Mouse (Mus musculus) neural tube, embryonic 15.5 days (tissue): Measurements from ENCODE around the gene Olfr1434. TPM values are rescaled to one million over a fixed set of nuclear protein-coding genes. Genes with fewer than 3 reads are reported as not detected.
"Not testable (repeated sequence)": the region's sequence is repeated elsewhere in the genome, so short reads cannot be mapped to it uniquely, and the experiment has no call there.

ENCODE experiments used
- ATAC-seq: fragments of 200-750 bp; cut with Nextera tagmentation; 2 replicates; pipeline ENCODE4 v1.8.0; 2017; ENCODE audit warnings: mild to moderate bottlenecking, moderate TSS enrichment, moderate library complexity; ENCODE audit not compliant: low FRiP score
- H3K27ac ChIP-seq: fragments of 300-500 bp; sonication (generic); replicated peaks from 2 replicates; pipeline ENCODE4 v1.5.1; 2015; ENCODE audit warnings: mild to moderate bottlenecking, inconsistent platforms
- H3K27me3 ChIP-seq: fragments of 300-500 bp; sonication (generic); replicated peaks from 2 replicates; pipeline ENCODE4 v1.6.1; 2015; ENCODE audit warnings: inconsistent platforms
- H3K36me3 ChIP-seq: fragments of 300-500 bp; sonication (generic); 2 replicates; pipeline ENCODE4 v1.6.1; 2015; ENCODE audit warnings: inconsistent platforms
- H3K4me1 ChIP-seq: fragments of 300-500 bp; sonication (generic); 2 replicates; pipeline ENCODE4 v1.6.1; 2015; ENCODE audit warnings: inconsistent platforms
- H3K4me2 ChIP-seq: fragments of 300-500 bp; sonication (generic); 2 replicates; pipeline ENCODE4 v1.6.1; 2015; ENCODE audit warnings: inconsistent platforms, mild to moderate bottlenecking, moderate library complexity
- H3K4me3 ChIP-seq: fragments of 300-500 bp; sonication (generic); replicated peaks from 2 replicates; pipeline ENCODE4 v1.5.1; 2015; ENCODE audit warnings: mild to moderate bottlenecking, inconsistent platforms
- H3K9ac ChIP-seq: fragments of 300-500 bp; sonication (generic); replicated peaks from 2 replicates; pipeline ENCODE4 v1.6.1; 2015; ENCODE audit warnings: mild to moderate bottlenecking, inconsistent platforms
- H3K9me3 ChIP-seq: fragments of 300-500 bp; sonication (generic); replicated peaks from 2 replicates; pipeline ENCODE4 v1.6.1; 2016; ENCODE audit warnings: inconsistent platforms
- WGBS: fragments of 180-500 bp; shearing (Covaris S2); methylation state at CpG from one replicate; pipeline ENCODE4 v1.1.7; 2015; ENCODE audit warnings: mixed read lengths; 5-methylcytosine and 5-hydroxymethylcytosine counted together
- polyA plus RNA-seq: library from polyadenylated mRNA; unstranded; fragments of >200 nt; fragmentation: Nextera tagmentation; extraction: Ambion mirVana; gene quantifications from 2 replicates; pipeline ENCODE4 v1.2.1, GENCODE M21; 2015

Gene Olfr1434
- not detected in 2 replicates for polyA plus RNA-seq

- no peaks in the 10 kb centered on the region for H3K9me3 ChIP-seq
- no peak within 1 kb of the TSS for H3K27ac ChIP-seq
- no peak for ATAC-seq
- H3K9ac ChIP-seq: no peak within 1 kb of the TSS
- H3K27me3 ChIP-seq: no peaks in the 10 kb centered on the region
- WGBS: 81% methylated on average over 2 of the region's 2 CpGs
- no peak within 1 kb of the TSS for H3K4me3 ChIP-seq
- H3K4me1 ChIP-seq: no peaks in the 10 kb centered on the region
- no peak within 1 kb of the TSS for H3K4me2 ChIP-seq
- H3K36me3 ChIP-seq: no peaks in the 10 kb centered on the region
Observed at GRCm38 (mm10) chr19:12279554-12279953, at the start of gene Olfr1434. TSS of gene Olfr1434 (plus strand) at chr19:12279854.

DNA sequence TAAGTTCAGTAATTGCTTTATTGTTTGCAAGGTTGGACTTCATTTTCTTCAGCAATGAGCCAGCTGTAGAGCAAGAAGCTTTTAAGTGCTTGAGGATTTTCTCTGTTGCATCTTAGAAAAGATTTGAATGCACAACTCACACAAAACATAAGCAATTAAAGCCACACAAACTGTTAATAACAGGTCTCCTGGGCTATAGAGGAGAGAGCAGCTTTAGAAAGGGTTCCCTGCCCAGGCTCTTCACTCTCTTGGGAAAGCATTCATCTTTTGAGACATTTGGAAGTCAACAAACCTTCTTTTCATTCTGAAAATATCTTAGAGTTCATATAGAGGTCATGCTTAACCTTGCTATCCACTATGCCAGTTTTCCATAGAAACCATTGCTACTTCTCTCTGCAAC lies 47.2 kb upstream of the Olfr1434 start, which contains the start of gene Olfr1432:
Olfr1432 (minus strand) TSS at position 101 of the 400 bp plus-strand sequence.
- ATAC-seq: not testable (repeated sequence)

DNA sequence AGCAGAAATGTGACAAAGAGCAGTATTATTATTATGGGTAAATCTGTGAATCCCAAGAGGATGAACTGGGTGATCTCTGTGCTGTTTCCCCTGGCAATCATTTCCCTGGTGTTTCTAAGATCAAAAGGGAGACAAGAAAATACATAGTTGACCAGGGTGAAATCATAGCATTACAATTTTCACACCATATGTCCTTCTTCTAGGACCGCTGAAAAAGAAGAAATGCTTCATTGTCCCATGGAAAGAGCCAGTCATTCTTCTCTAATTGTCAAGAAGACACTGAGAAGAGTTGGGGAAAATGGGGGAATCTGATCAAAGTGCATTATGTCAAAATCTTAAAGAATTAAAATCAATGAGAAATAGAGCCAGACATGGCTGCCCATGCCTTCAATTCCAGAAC lies 38.1 kb upstream of the Olfr1434 start, which contains the start of gene Olfr262:
Olfr262 (minus strand) TSS at position 101 of the 400 bp plus-strand sequence.
- no peak within 1 kb of the TSS for H3K4me3 ChIP-seq
- WGBS: 94% methylated on average over 1 of the region's 1 CpGs
- H3K27me3 ChIP-seq: no peaks in the 10 kb centered on the region
- ATAC-seq: no peak
- no peak within 1 kb of the TSS for H3K9ac ChIP-seq
- H3K36me3 ChIP-seq: no peaks in the 10 kb centered on the region
- H3K4me1 ChIP-seq: no peaks in the 10 kb centered on the region
- no peak within 1 kb of the TSS for H3K4me2 ChIP-seq
- H3K9me3 ChIP-seq: no peaks in the 10 kb centered on the region
- no peak within 1 kb of the TSS for H3K27ac ChIP-seq

More for the DNA sequence above, 47.2 kb upstream of the Olfr1434 start, which contains the start of gene Olfr1432:
- not testable (repeated sequence) for H3K4me2 ChIP-seq, H3K36me3 ChIP-seq, H3K9ac ChIP-seq, H3K4me1 ChIP-seq, H3K4me3 ChIP-seq, H3K27me3 ChIP-seq, H3K27ac ChIP-seq, H3K9me3 ChIP-seq

DNA sequence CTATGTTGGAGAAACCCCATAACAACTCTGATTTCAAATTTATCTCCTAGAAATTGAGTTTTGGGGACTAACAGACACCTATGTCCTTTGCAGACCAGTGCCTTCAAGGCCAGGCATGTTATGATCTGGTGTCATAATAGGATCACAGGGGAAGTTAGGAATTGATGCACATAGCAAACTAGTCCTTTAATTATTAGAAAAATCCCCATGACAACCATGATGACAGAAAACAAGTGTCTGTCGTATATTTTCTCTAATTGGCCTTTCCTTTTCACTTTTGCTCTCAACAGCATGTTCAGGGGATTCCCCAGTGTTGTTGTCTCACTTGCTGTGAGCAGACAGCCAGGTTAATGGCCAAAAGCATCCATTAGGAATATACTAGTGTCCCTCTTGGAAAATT lies 18.9 kb upstream of the Olfr1434 start, which contains the start of gene Olfr235:
Olfr235 (plus strand) TSS at position 301 of the 400 bp plus-strand sequence.
- WGBS: 61% methylated on average over 1 of the region's 1 CpGs
- ATAC-seq: no peak
- no peak within 1 kb of the TSS for H3K4me3 ChIP-seq

DNA sequence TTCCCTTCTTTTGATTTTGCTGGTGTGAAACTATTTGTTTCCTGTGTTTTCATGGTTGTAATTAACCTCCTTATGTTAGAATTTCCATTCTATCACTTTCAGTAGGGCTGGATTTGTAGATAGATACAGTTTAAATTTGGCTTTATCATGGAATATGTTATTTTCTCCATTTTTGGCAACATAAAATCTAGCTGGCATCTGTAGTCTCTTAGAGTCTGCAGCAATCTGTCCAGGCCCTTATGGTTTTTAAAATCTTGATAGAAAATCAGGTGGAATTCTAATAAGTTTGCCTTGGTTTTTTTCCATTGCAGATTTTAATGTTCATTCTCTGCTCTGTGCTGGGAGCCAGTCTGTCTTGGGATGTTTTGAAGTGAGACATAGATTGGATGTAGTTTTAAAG lies 13.3 kb downstream of the Olfr1434 start:
- ATAC-seq: no peak
- no peaks in the 10 kb centered on the region for H3K4me1 ChIP-seq
- H3K9me3 ChIP-seq: no peaks in the 10 kb centered on the region
- H3K4me3 ChIP-seq: no peak overlapping the region
- H3K27me3 ChIP-seq: no peaks in the 10 kb centered on the region
- H3K27ac ChIP-seq: no peak overlapping the region
- H3K9ac ChIP-seq: no peak overlapping the region
- no peak overlapping the region for H3K4me2 ChIP-seq
- no peaks in the 10 kb centered on the region for H3K36me3 ChIP-seq

More for the DNA sequence above, 18.9 kb upstream of the Olfr1434 start, which contains the start of gene Olfr235:
- no peaks in the 10 kb centered on the region for H3K9me3 ChIP-seq
- no peak within 1 kb of the TSS for H3K27ac ChIP-seq
- no peaks in the 10 kb centered on the region for H3K36me3 ChIP-seq
- H3K27me3 ChIP-seq: no peaks in the 10 kb centered on the region
- H3K9ac ChIP-seq: no peak within 1 kb of the TSS
- no peak within 1 kb of the TSS for H3K4me2 ChIP-seq
- no peaks in the 10 kb centered on the region for H3K4me1 ChIP-seq

DNA sequence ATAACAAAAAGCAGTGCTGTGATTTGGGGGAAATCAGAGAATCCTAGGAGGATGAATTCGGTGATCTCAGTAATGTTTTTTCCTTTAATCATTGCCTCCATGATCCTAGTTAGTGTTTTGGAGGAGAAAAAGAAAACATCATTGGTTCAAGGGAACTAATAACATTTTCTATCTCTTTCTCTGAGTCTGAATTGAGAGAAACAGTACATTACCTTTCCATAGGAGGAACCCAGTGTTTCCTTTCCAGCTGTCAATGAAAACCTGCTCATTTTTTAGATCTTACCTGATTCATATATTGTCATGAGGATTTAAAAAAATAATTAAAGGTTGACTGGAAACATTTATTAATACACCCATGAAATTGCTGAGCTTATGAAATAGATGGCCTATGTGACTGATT lies 19.4 kb downstream of the Olfr1434 start, which contains the start of gene Olfr1436:
Olfr1436 (minus strand) TSS at position 101 of the 400 bp plus-strand sequence.
- not testable (repeated sequence) for H3K4me3 ChIP-seq, H3K36me3 ChIP-seq, H3K4me1 ChIP-seq, H3K9ac ChIP-seq, H3K27me3 ChIP-seq, H3K9me3 ChIP-seq, H3K4me2 ChIP-seq, ATAC-seq, H3K27ac ChIP-seq
- 82% methylated on average over 1 of the region's 1 CpGs for WGBS

- ATAC-seq: no peak
- 62% methylated on average over 2 of the region's 2 CpGs for WGBS
- Histone ChIP-seq H3K4me2 (no peak within 1 kb of the TSS), H3K4me1 (no peaks in the 10 kb centered on the region), H3K9ac (no peak within 1 kb of the TSS), H3K36me3 (no peaks in the 10 kb centered on the region), H3K27ac (no peak within 1 kb of the TSS), H3K27me3 (no peaks in the 10 kb centered on the region), H3K9me3 (no peaks in the 10 kb centered on the region), H3K4me3 (no peak within 1 kb of the TSS)
Observed at GRCm38 (mm10) chr19:12325001-12325400, 45.3 kb downstream of the Olfr1434 start, which contains the start of gene Olfr1437. TSS of gene Olfr1437 (minus strand) at chr19:12325101.

Other genes starting within 250 kb of the Olfr1434 start
- not detected in 2 replicates for gene Olfr1423, start 238.5 kb upstream of the Olfr1434 start, polyA plus RNA-seq
- gene Olfr1424, start 217.2 kb upstream of the Olfr1434 start, polyA plus RNA-seq: not detected in 2 replicates
- not detected in 2 replicates for gene Olfr1425, start 202.1 kb upstream of the Olfr1434 start, polyA plus RNA-seq
- not detected in 2 replicates for gene Olfr1426, start 187.8 kb upstream of the Olfr1434 start, polyA plus RNA-seq
- not detected in 2 replicates for gene Olfr1427, start 176.5 kb upstream of the Olfr1434 start, polyA plus RNA-seq
- not detected in 2 replicates for gene Olfr1428, start 164.0 kb upstream of the Olfr1434 start, polyA plus RNA-seq
- gene Olfr76, start 156.7 kb upstream of the Olfr1434 start, polyA plus RNA-seq: not detected in 2 replicates
- not detected in 2 replicates for gene Olfr1555-ps1, start 109.7 kb upstream of the Olfr1434 start, polyA plus RNA-seq
- gene Olfr1431, start 79.2 kb upstream of the Olfr1434 start, polyA plus RNA-seq: not detected in 2 replicates
- gene Olfr1432, start 47.3 kb upstream of the Olfr1434 start, polyA plus RNA-seq: not detected in 2 replicates
- not detected in 2 replicates for gene Olfr262, start 38.2 kb upstream of the Olfr1434 start, polyA plus RNA-seq
- not detected in 2 replicates for gene Olfr235, start 18.8 kb upstream of the Olfr1434 start, polyA plus RNA-seq
- not detected in 2 replicates for gene Olfr1436, start 19.3 kb downstream of the Olfr1434 start, polyA plus RNA-seq
- not detected in 2 replicates for gene Olfr1437, start 45.2 kb downstream of the Olfr1434 start, polyA plus RNA-seq
- gene Olfr1438-ps1, start 56.1 kb downstream of the Olfr1434 start, polyA plus RNA-seq: not detected in 2 replicates
- gene Olfr1440, start 107.4 kb downstream of the Olfr1434 start, polyA plus RNA-seq: not detected in 2 replicates
- gene Olfr1441, start 137.6 kb downstream of the Olfr1434 start, polyA plus RNA-seq: not detected in 2 replicates
- not detected in 2 replicates for gene Pfpl, start 148.1 kb downstream of the Olfr1434 start, polyA plus RNA-seq
- 0.61 and 0.88 TPM in 2 replicates for gene Mpeg1, start 180.9 kb downstream of the Olfr1434 start, polyA plus RNA-seq
- gene Dtx4, start 221.6 kb downstream of the Olfr1434 start, polyA plus RNA-seq: 34.1 and 34.5 TPM in 2 replicates